Mouse (Mus musculus) adipocyte (in vitro differentiated cells): Measurements from ENCODE around the gene Adamts2.
A peak's percentile ranks its signal among the peaks of the same experiment; 100 is the strongest.

Experiments
- DNase-seq: peaks from one replicate; pipeline ENCODE4 v3.0.0-alpha.2; 2016; ENCODE audit warnings: low spot score

Gene Adamts2

GRCm38 (mm10) chr11:50671820-50672310 lies 70.0 kb downstream of the Adamts2 start:
- DNase-seq = no peak

DNA sequence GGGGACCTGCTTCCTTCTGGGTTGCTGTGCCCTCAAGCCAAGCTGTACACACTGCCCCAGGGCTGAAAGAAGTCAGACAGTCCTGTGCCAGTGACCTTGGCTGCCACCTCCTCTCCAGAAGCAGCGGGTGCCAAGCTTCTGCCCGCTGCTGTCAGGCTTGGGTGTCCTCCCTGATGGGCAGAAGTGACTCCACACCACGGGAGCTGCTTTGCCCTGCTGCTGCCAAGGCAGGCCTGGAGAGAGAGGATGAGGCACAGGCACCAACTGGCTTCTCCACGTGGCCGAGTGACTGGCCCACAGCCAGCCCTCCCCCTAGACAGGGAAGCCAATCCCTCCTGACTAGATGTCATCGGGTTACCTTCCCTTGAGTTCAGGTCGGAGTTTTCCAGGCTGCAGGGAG lies 71.0 kb downstream of the Adamts2 start:
- peak; percentile 45 for DNase-seq

DNA sequence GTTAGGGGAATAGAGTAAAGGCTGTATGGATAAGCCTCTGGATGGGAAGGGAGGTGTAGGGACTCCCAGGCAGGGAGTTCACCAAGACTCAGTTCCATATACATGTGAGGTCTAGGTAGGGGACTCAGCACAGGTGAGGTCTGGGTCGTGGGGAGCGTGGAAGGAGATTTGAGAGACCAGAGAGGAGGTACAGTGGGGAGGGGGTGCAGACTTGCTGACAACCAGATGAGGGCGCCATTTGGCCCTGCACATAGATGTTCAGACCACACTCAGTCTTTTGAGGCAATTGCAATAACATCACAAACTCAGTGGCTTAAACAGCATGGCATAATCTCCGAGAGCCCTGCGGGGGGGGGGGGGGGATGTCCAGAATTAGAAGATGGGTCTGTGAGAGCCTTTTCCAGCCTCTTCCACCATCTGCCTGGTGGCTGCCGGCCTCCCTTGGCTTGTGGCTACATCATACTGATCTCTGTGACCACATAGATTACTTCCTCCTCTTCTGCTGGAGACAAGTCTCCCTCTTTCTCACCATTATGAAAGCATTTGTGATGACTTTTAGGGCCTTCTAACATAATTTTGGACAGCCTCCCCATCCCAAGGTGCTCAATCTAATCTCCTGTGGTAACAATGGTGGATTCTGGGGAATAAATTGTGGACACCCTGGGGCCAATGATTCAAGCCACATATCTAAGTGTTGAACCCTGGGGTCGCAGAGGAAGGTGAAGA lies 71.8 kb downstream of the Adamts2 start:
- no peak for DNase-seq

GRCm38 (mm10) chr11:50674390-50674789 lies 72.5 kb downstream of the Adamts2 start:
- DNase-seq = peak; percentile 74

DNA sequence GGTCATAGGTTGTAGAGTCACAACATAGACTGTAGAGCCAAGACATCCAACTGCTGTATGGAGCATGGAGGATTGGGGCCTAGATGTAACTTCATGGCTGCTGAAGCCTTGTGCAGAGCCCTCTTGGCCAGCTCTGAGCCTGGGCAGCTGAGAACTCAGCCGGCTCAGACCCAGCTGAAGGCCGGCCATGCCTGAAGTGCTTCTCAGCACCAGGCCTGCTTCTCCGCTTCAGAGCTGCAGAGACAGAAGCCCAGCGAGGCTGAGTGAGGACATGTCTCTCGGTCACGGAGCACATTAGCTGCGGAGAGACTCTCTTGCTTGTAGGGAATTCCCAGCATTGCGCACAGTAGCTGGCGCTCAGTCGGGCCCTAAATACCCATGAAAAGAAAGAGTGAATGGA lies 76.8 kb downstream of the Adamts2 start:
- no peak for DNase-seq

GRCm38 (mm10) chr11:50681940-50682339 lies 80.1 kb downstream of the Adamts2 start:
- no peak for DNase-seq

GRCm38 (mm10) chr11:50683821-50684220 lies 81.9 kb downstream of the Adamts2 start:
- DNase-seq = no peak

DNA sequence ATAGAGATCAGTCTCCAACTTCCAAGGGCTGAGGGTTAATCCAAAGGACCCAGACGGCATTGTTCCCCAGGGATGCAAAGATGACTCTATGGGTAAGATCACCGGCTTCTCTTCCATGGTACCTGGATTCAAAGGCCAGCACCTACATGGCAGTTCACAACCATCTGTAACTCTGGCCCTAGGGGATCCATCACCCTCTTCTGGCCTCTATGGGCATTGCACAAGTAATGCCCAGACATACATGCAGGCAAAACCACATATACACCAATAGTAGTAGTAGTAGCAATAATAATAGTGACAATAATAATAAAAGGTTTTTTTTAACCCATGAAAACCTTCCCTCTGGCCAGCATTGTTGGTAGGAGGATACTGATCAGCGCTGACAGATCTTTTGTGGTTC lies 86.7 kb downstream of the Adamts2 start:
- no peak for DNase-seq

DNA sequence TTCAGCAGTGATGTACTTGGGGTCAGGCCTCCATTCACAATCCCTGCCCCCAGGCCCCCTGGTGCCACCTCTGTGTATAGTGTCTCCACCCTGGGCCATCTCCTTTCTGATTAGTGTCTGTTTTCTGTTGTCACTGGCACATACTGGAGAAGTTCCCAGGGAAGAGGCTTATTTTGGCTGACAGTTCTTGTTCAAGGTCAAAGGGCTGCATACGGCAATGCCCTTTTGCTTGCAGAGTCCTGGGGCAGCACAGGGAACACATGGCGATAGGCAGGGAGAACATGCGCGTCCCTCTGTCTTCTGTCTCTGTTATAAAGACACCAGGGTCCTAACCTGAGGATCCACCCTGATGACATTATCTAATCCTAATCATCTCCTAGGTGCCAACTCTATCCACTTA lies 87.8 kb downstream of the Adamts2 start:
- DNase-seq = no peak

DNA sequence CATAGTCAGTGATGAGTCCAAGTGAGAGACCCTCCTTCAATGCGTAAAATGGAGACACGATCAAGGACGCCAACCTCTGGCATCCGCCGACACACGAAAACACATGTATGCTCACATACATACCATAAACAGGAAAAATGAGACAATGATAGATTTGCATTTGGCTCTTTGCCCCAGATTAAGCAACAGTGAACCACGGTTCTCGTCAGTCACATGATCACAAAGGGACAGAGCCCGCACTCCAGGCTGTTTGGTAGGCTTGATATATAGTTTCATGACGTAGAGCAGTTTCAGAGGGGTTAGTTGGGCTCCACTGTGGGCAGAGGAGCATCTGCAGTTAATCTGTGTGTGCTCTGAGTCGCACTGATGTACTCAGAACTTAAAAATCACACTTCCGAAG lies 98.1 kb downstream of the Adamts2 start:
- no peak for DNase-seq

GRCm38 (mm10) chr11:50700496-50700895 lies 98.6 kb downstream of the Adamts2 start:
- no peak for DNase-seq

- no peak for DNase-seq
These were observed 101.5 kb downstream of the Adamts2 start for GRCm38 (mm10) chr11:50703397-50703796.

DNA sequence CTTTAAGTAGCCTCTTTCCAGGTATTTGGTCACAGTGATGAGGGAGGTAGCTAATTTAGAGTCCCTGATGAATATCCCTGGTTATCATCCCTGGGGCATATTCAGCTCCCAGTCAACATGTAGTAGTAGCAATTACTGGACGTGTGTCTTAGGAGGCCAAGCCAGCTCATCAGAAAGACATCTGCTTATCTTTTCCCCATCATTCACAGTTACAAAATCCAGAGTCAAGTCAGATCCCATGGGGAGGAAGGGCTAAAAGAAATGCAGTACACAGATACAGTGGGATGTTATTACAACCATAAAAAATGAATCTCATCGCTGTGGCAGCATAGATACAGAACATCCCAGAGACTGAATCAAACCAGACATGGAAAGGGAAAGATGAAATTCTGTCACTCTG lies 102.6 kb downstream of the Adamts2 start:
- no peak for DNase-seq

DNA sequence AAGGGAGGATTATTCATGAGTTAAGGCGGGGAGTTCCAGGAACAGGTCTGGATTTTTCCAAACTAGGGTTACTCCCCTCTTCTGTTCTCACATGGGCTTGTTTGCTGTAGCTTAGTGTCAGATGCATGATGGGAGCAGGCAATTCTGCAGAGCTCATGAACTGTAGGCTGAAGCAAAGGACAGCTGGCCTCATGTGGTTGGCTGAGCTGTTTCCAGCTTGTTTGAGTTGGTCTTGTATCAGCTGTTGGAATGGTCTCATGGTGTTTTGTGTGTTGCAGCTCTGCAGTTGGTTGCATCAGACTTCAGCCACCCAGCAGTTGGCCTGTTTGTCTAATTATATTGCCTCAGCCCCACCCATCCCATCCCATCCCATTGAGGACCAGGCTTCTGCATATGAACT lies 105.4 kb downstream of the Adamts2 start:
- peak; percentile 27 for DNase-seq

- no peak for DNase-seq
These were observed 111.8 kb downstream of the Adamts2 start for GRCm38 (mm10) chr11:50713610-50714202.

DNA sequence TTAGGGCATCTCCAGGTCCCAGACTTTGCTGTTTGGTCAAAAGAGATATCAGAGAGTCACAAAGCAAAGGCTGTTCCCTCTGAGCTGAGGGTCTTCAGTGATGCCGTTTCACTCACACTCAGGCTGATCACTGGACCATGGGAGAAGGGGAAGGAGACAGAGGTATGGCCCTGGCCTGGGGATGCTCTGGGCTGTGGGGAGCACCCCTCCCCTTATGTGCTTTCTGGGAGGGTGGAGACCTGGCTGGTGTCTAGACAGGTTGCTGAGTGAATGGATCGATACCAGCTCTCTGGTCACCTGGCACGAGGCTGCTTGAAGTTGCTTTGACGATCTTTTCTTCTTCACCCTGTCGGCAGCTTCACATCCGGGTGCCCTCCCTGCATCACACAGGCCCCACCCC lies 113.2 kb downstream of the Adamts2 start:
- DNase-seq = no peak

GRCm38 (mm10) chr11:50717381-50717897 lies 115.6 kb downstream of the Adamts2 start:
- DNase-seq = no peak

- DNase-seq = no peak
These were observed 117.0 kb downstream of the Adamts2 start for GRCm38 (mm10) chr11:50718862-50719261.

DNA sequence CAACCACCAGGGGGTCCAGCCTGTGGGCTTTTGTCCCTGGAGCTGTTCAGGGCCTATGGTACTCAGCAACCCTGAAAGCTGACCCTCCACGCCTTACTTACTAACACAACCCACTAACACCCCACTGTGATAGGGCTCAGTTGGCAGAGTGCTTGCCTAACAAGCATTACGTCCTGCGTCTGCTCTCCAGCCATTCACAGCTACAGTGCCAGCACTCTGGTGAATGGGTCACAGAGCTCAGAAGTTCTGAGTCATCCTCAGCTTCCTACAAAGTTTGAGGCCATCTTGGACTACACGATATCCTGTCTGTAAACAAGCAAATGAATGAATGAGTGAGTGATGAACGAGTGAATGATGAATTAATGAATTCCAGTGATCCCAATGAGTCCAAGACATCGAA lies 118.5 kb downstream of the Adamts2 start:
- DNase-seq = no peak

- no peak for DNase-seq
These were observed 119.1 kb downstream of the Adamts2 start for GRCm38 (mm10) chr11:50720856-50721550.

- DNase-seq = no peak
These were observed 123.7 kb downstream of the Adamts2 start for GRCm38 (mm10) chr11:50725595-50725994.

GRCm38 (mm10) chr11:50726035-50726434 lies 124.2 kb downstream of the Adamts2 start:
- DNase-seq = no peak

- DNase-seq = peak; percentile 19
These were observed 131.3 kb downstream of the Adamts2 start for GRCm38 (mm10) chr11:50733146-50733545.
